Mouse (Mus musculus) erythroid progenitor cell, adult 5-6 weeks (primary cell): ENCODE results near the gene Smok3c. TPM values are rescaled to one million over a fixed set of nuclear protein-coding genes. Genes with fewer than 3 reads are reported as not detected.
"Not testable (repeated sequence)": the region's sequence is repeated elsewhere in the genome, so short reads cannot be mapped to it uniquely, and the experiment has no call there.

Experiments
- ATAC-seq: replicated peaks from 2 replicates; pipeline ENCODE4 v1.8.0; 2016; ENCODE audit warnings: moderate number of reproducible peaks, mild to moderate bottlenecking, moderate TSS enrichment, inconsistent platforms; ENCODE audit not compliant: poor library complexity, low FRiP score, severe bottlenecking
- total RNA-seq, 2 experiments: library from RNA; stranded (forward) in 1 of 2; stranded (reverse) in 1 of 2; fragments of 150-400 nt in 1 of 2; fragments of 186-747, 209-891 nt in 1 of 2; gene quantifications; 2 replicates each; pipeline versions ENCODE4 v1.2.3 to v1.2.4; 2015 to 2017; ENCODE audit warnings: low replicate concordance in 2 of 2

The Smok3c gene
- total RNA-seq, 2 experiments from 2014 or later: not detected

DNA sequence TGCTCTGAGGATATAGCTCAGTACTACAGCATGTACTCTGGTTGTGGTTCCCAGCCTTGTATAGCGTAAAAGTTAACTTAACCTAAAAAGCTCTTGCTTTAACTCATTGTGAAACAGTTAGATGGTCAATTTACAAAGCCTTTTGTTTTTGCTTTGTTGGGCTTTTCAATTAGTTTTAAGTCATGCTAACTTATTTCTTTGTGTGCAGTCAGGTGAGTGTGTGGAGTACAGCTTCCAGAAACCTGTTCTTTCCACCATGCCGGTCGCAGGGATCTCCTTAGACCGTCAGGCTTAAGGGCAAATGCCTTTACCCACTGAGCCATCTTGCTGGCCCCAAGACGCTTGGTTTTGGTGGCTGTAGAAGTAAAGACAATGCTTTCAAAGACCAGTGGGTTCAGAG lies 37.7 kb downstream of the Smok3c start:
- ATAC-seq: no peak

GRCm38 (mm10) chr5:138092771-138093170 lies 39.8 kb downstream of the Smok3c start:
- no peak for ATAC-seq

DNA sequence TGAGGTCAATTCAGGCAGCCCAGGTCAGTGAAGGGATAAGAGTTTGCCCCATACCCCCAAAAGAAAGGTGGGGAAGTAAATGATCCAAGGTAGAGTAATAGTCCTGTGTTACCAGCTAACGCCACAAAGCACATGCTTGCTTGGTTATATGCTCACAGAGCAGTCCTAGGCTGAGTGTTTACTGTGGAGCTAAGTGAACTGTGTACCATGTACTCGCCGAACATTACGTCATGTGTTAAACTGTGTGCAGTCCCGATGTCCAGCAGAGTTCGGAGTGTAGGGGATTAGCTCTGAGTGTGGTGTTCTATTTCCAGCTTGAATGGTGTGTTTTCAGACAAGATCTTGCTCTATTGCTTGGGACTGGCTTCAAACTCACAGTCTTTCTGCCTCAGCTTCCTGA lies 41.5 kb downstream of the Smok3c start:
- ATAC-seq: no peak

DNA sequence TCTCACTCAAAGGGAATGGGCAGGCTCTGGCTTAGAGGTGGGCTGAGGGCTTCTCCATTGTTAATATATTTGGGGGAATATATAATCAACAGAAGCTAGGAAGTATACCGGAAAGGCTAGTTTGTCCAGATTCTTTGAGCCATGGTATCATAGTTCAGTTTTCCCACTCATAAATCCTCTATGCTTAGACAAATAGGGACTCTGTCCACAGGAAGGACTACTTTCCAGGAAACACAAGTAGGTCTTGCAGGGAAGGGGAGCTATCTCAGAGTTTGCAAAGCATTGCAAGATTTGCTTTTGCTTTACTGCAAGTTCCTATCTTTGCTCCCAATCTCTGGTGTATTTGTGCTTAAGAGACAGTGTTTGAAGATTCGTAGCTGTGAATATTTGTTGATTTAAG lies 52.0 kb downstream of the Smok3c start:
- ATAC-seq: no peak

- ATAC-seq: no peak
These were observed 54.1 kb downstream of the Smok3c start for GRCm38 (mm10) chr5:138107130-138107529.

- not testable (repeated sequence) for ATAC-seq
These were observed 56.9 kb downstream of the Smok3c start for GRCm38 (mm10) chr5:138109847-138110396.

Other genes with a start within 250 kb of the Smok3c start
- 9.2 and 35.7 TPM in 2 replicates for gene Pilra, start 216.9 kb upstream of the Smok3c start, total RNA-seq (2015; ENCODE audit: low replicate concordance)
- 10.5 and 14.4 TPM in 2 replicates for gene Pilra, start 216.9 kb upstream of the Smok3c start, total RNA-seq (2017; ENCODE audit: low replicate concordance)
- gene Pilrb1, start 195.1 kb upstream of the Smok3c start, total RNA-seq (2015; ENCODE audit: low replicate concordance): 21.4 and 55.1 TPM in 2 replicates
- 4.1 and 15.1 TPM in 2 replicates for gene Pilrb1, start 195.1 kb upstream of the Smok3c start, total RNA-seq (2017; ENCODE audit: low replicate concordance)
- gene Pilrb2, start 181.4 kb upstream of the Smok3c start, total RNA-seq (2015; ENCODE audit: low replicate concordance): 53.2 and 56.9 TPM in 2 replicates
- 4.0 and 17.1 TPM in 2 replicates for gene Pilrb2, start 181.4 kb upstream of the Smok3c start, total RNA-seq (2017; ENCODE audit: low replicate concordance)
- gene Cyp3a13, start 131.6 kb upstream of the Smok3c start, total RNA-seq (2015; ENCODE audit: low replicate concordance): not detected in 2 replicates
- not detected in 2 replicates for gene Cyp3a13, start 131.6 kb upstream of the Smok3c start, total RNA-seq (2017; ENCODE audit: low replicate concordance)
- not detected in 2 replicates for gene Gjc3, start 90.1 kb upstream of the Smok3c start, total RNA-seq (2015; ENCODE audit: low replicate concordance)
- gene Gjc3, start 90.1 kb upstream of the Smok3c start, total RNA-seq (2017; ENCODE audit: low replicate concordance): not detected in 2 replicates
- not detected in 2 replicates for gene Azgp1, start 71.7 kb upstream of the Smok3c start, total RNA-seq (2015; ENCODE audit: low replicate concordance)
- gene Azgp1, start 71.7 kb upstream of the Smok3c start, total RNA-seq (2017; ENCODE audit: low replicate concordance): not detected in 2 replicates
- not detected in 2 replicates for gene Smok3a, start 31.9 kb upstream of the Smok3c start, total RNA-seq (2015; ENCODE audit: low replicate concordance)
- gene Smok3a, start 31.9 kb upstream of the Smok3c start, total RNA-seq (2017; ENCODE audit: low replicate concordance): not detected in 2 replicates
- gene Smok3b, start 31.8 kb upstream of the Smok3c start, total RNA-seq (2015; ENCODE audit: low replicate concordance): not detected in 2 replicates
- not detected in 2 replicates for gene Smok3b, start 31.8 kb upstream of the Smok3c start, total RNA-seq (2017; ENCODE audit: low replicate concordance)
- gene Zkscan1, start 31.9 kb downstream of the Smok3c start, total RNA-seq (2015; ENCODE audit: low replicate concordance): 12.6 and 20.5 TPM in 2 replicates
- 14.4 and 16.7 TPM in 2 replicates for gene Zkscan1, start 31.9 kb downstream of the Smok3c start, total RNA-seq (2017; ENCODE audit: low replicate concordance)
- 14.7 and 16.6 TPM in 2 replicates for gene Zscan21, start 63.7 kb downstream of the Smok3c start, total RNA-seq (2015; ENCODE audit: low replicate concordance)
- 5.7 and 12.6 TPM in 2 replicates for gene Zscan21, start 63.7 kb downstream of the Smok3c start, total RNA-seq (2017; ENCODE audit: low replicate concordance)
- 3.4 and 8.6 TPM in 2 replicates for gene Zfp113, start 102.5 kb downstream of the Smok3c start, total RNA-seq (2015; ENCODE audit: low replicate concordance)
- 2.0 and 4.1 TPM in 2 replicates for gene Zfp113, start 102.5 kb downstream of the Smok3c start, total RNA-seq (2017; ENCODE audit: low replicate concordance)
- 34.2 and 54.1 TPM in 2 replicates for gene Cops6, start 107.9 kb downstream of the Smok3c start, total RNA-seq (2015; ENCODE audit: low replicate concordance)
- 10.1 and 22.2 TPM in 2 replicates for gene Cops6, start 107.9 kb downstream of the Smok3c start, total RNA-seq (2017; ENCODE audit: low replicate concordance)
- gene Ap4m1, start 118.8 kb downstream of the Smok3c start, total RNA-seq (2015; ENCODE audit: low replicate concordance): 9.6 and 16.2 TPM in 2 replicates
- 18.1 and 19.4 TPM in 2 replicates for gene Ap4m1, start 118.8 kb downstream of the Smok3c start, total RNA-seq (2017; ENCODE audit: low replicate concordance)
- 218 and 223 TPM in 2 replicates for gene Mcm7, start 119.2 kb downstream of the Smok3c start, total RNA-seq (2015; ENCODE audit: low replicate concordance)
- 304 and 424 TPM in 2 replicates for gene Mcm7, start 119.2 kb downstream of the Smok3c start, total RNA-seq (2017; ENCODE audit: low replicate concordance)
- 40.4 and 42.3 TPM in 2 replicates for gene Taf6, start 134.3 kb downstream of the Smok3c start, total RNA-seq (2015; ENCODE audit: low replicate concordance)
- 21.8 and 30.3 TPM in 2 replicates for gene Taf6, start 134.3 kb downstream of the Smok3c start, total RNA-seq (2017; ENCODE audit: low replicate concordance)
- 13.0 and 23.8 TPM in 2 replicates for gene Cnpy4, start 134.3 kb downstream of the Smok3c start, total RNA-seq (2015; ENCODE audit: low replicate concordance)
- gene Cnpy4, start 134.3 kb downstream of the Smok3c start, total RNA-seq (2017; ENCODE audit: low replicate concordance): 23.5 and 29.3 TPM in 2 replicates
- gene Mblac1, start 141.1 kb downstream of the Smok3c start, total RNA-seq (2015; ENCODE audit: low replicate concordance): 0.72 TPM in 1 of 2 replicates, not detected in the other
- gene Mblac1, start 141.1 kb downstream of the Smok3c start, total RNA-seq (2017; ENCODE audit: low replicate concordance): 0.53 and 1.4 TPM in 2 replicates
- gene Nxpe5, start 172.7 kb downstream of the Smok3c start, total RNA-seq (2015; ENCODE audit: low replicate concordance): 0.84 and 1.1 TPM in 2 replicates
- gene Nxpe5, start 172.7 kb downstream of the Smok3c start, total RNA-seq (2017; ENCODE audit: low replicate concordance): 0.39 TPM in 1 of 2 replicates, not detected in the other
- gene Lamtor4, start 202.3 kb downstream of the Smok3c start, total RNA-seq (2015; ENCODE audit: low replicate concordance): 22.3 and 26.4 TPM in 2 replicates
- gene Lamtor4, start 202.3 kb downstream of the Smok3c start, total RNA-seq (2017; ENCODE audit: low replicate concordance): 4.6 and 5.4 TPM in 2 replicates
- gene BC037034, start 210.8 kb downstream of the Smok3c start, total RNA-seq (2015; ENCODE audit: low replicate concordance): 15.5 and 16.8 TPM in 2 replicates
- 7.6 and 8.9 TPM in 2 replicates for gene BC037034, start 210.8 kb downstream of the Smok3c start, total RNA-seq (2017; ENCODE audit: low replicate concordance)
- not detected in 2 replicates for gene Gal3st4, start 219.6 kb downstream of the Smok3c start, total RNA-seq (2015; ENCODE audit: low replicate concordance)
- not detected in 2 replicates for gene Gal3st4, start 219.6 kb downstream of the Smok3c start, total RNA-seq (2017; ENCODE audit: low replicate concordance)
- not detected in 2 replicates for gene Gm43720, start 226.8 kb downstream of the Smok3c start, total RNA-seq (2015; ENCODE audit: low replicate concordance)
- not detected in 2 replicates for gene Gm43720, start 226.8 kb downstream of the Smok3c start, total RNA-seq (2017; ENCODE audit: low replicate concordance)
- not detected in 2 replicates for gene Gpc2, start 226.8 kb downstream of the Smok3c start, total RNA-seq (2015; ENCODE audit: low replicate concordance)
- gene Gpc2, start 226.8 kb downstream of the Smok3c start, total RNA-seq (2017; ENCODE audit: low replicate concordance): 0.39 TPM in 1 of 2 replicates, not detected in the other
- gene Stag3, start 227.0 kb downstream of the Smok3c start, total RNA-seq (2015; ENCODE audit: low replicate concordance): 52.4 and 92.6 TPM in 2 replicates
- 51.5 and 56.2 TPM in 2 replicates for gene Stag3, start 227.0 kb downstream of the Smok3c start, total RNA-seq (2017; ENCODE audit: low replicate concordance)